Mouse (Mus musculus): ENCODE results near the gene Rbp4.

The Rbp4 gene

DNA sequence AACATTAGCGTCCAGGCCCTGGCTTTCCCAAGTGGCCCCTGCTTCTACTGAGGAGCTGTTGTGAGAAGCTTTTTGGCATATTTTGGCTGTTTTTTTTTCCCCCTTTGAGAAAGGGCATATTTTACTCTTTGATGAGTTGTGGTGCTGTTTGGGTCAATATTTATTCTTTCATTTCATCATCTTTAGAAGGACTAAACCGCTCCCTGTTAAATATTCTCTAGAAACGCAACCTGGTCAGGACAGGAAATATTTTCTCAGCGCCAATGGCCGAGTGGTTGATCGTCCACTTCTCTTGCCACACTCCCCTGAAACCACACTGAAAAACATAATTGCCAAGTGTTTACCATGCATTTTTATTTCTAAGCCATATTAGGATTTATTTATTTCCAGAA is at the start of gene Rbp4:
Rbp4 (minus strand) TSS at position 63 of the 392 bp plus-strand sequence.
- no peak for DNase-seq

DNA sequence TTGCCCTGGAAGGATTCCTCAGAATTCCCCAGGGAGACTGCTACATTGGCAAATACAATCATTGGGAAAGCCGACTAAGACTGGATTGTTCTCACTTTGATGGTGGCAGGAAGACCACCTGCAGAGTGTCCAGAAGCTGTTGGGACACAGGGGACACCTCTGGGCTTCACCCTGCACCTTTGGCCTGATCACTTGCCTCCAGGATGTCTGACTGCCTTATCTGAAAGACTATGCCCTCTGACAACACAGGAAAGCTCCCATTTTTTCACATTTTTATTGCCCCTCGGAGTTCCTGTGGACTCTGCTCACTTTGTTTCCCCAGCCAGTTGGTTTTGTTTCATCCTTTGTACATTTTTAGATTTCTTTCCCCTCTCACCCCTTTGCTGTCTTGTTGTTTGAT is 39.6 kb upstream of the Rbp4 start:
- DNase-seq = no peak

GRCm38 (mm10) chr19:38161648-38162354 is 36.7 kb upstream of the Rbp4 start:
- DNase-seq = no peak

- DNase-seq = no peak
Measured at GRCm38 (mm10) chr19:38156243-38156642, 31.2 kb upstream of the Rbp4 start.

GRCm38 (mm10) chr19:38143540-38144271 is 18.6 kb upstream of the Rbp4 start:
- DNase-seq = no peak

GRCm38 (mm10) chr19:38134806-38135205 is 9.7 kb upstream of the Rbp4 start:
- DNase-seq = no peak

- no peak for DNase-seq
Measured at GRCm38 (mm10) chr19:38133986-38134385, 8.9 kb upstream of the Rbp4 start.

- no peak for DNase-seq
Measured at GRCm38 (mm10) chr19:38132481-38132880, 7.4 kb upstream of the Rbp4 start, which contains the start of gene Pde6c. Gene Pde6c (plus strand): TSS chr19:38132781.

GRCm38 (mm10) chr19:38126656-38127055 is 1.6 kb upstream of the Rbp4 start:
- no peak for DNase-seq

GRCm38 (mm10) chr19:38124401-38125218 is 471 bp downstream of the Rbp4 start:
- no peak for DNase-seq

GRCm38 (mm10) chr19:38123921-38124320 is 1.2 kb downstream of the Rbp4 start:
- DNase-seq = no peak

DNA sequence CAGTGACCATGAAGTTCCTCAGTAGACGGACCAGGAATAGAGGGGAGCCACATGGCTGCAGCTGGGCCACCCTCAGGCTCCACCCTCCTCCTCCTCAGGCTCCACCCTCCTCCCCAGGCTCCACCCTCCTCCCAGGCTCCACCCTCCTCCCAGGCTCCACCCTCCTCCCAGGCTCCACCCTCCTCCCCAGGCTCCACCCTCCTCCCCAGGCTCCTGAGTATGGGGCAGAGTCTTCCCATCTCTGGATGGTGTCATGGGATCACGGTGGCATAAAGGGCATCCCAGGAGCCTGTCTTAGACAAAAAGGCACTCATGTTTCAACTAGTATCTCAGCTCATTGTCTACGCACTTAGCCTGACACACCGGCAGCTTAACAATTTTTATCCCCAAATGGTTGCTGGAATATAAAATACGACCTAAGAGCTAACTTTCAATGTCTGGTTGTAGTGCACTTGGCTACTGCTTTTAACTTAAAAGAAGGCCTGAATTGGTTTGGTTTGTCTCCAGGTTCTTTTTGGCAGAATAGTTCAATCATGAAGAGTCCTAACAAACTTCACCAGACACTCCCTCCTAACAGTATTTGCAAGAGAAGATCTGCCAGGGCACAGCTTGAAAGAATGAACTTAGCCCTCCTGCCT is 4.8 kb downstream of the Rbp4 start:
- no peak for DNase-seq

GRCm38 (mm10) chr19:38114834-38115491 is 10.1 kb downstream of the Rbp4 start:
- DNase-seq = no peak

DNA sequence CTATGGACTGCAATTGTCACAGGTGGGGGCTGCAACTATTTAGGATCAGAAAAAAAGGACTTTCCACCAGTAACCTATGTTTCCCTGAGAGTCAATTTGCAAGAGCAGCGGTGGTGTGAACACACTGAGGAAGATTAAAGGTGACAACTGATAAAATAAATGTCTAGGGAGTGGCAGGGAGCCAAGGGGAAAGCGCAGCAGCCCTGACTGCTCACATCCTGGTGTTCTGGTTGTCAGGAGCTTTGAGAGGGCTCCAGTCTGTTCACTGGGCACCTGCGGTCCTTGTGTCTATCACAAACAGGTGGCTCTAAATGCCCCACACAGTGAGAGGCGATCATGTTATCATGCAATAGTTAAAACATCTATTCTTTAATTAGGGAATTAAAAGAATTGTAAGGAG is 12.5 kb downstream of the Rbp4 start:
- no peak for DNase-seq

DNA sequence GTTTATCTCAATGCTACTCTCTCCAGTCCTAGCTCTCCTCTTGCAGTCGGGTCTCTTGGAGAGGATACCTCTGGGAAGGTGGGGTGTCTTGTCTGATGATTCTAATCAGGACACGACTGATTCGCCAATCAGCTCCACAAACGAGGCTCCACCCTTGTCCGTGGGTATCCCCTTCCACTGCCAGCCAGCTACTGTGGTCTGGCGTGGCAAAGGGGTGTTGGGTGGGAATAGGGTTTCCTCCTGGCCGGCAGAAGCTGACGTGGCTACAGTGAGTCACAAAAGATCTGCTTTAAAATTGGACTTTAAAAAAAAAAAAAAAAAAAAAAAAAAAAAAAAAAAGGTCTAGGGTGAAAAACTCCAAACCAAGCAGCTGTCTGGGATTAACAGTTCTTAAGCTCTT is 14.0 kb downstream of the Rbp4 start:
- no peak for DNase-seq

GRCm38 (mm10) chr19:38109506-38110242 is 15.4 kb downstream of the Rbp4 start:
- DNase-seq = no peak

DNA sequence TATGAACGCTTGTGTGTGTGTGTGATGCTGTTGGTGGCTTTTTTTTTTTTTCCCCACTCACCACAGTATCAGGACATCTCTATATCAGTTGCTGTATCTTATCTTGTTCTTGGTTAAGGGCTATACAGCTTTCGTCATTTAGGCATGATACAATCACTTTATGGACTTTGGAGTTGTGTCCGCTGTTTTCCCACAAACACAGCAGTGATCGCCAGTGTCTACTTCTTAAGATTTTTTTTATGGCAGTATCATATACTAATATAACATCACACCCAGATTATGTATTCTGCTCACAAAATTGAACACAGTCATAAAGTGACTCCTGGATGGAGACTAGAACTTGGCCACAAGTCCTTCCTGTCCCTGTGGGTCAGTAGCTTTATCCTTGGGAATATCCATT is 17.2 kb downstream of the Rbp4 start:
- DNase-seq = no peak

DNA sequence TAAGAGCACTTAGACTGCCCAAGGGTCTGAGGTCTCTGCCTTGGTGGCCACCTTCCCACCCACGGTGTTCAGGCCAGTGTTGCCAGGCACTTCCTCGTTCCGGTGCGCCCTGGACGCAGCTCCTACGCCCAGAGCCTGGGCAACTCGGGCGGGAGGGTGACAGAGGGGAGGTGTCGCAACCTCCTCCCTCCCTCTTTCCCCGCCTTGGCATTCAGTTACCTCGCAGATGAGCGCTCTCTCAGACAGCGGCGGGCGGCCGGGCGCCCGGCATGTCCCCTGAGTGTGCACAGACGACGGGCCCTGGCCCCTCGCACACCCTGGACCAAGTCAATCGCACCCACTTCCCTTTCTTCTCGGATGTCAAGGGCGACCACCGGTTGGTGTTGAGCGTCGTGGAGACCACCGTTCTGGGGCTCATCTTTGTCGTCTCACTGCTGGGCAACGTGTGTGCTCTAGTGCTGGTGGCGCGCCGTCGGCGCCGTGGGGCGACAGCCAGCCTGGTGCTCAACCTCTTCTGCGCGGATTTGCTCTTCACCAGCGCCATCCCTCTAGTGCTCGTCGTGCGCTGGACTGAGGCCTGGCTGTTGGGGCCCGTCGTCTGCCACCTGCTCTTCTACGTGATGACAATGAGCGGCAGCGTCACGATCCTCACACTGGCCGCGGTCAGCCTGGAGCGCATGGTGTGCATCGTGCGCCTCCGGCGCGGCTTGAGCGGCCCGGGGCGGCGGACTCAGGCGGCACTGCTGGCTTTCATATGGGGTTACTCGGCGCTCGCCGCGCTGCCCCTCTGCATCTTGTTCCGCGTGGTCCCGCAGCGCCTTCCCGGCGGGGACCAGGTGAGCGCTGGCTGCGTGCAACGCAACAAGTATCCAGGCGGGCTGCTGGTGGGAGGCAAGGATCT is 28.0 kb downstream of the Rbp4 start, which contains the start of gene Ffar4:
Ffar4 (plus strand) TSS at position 214 of the 901 bp plus-strand sequence.
- no peak for DNase-seq

- no peak for DNase-seq
Measured at GRCm38 (mm10) chr19:38096231-38096630, 28.9 kb downstream of the Rbp4 start.

DNA sequence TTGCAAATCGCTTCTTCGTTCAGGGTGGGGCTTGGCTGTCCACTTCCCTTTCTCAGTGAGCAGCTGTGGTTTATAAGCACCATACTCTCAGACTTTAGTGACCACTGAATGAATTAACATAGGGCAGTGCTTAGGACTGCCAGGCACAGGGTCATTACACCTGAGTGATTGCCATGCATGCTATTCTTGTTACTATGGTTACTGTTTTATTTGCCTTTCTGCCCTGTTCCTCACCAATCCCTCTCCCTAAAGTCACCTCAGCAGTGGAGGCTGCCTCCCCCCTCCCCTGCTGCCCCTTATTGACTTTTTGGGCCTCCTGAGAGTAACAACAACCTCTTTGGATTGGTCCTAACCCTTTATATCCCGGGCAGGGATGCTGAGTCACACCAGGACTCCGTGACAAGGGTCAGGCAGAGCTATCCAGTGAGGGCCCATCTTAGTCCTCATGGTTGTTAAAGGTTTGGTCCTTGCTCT is 33.5 kb downstream of the Rbp4 start:
- no peak for DNase-seq
